Mouse (Mus musculus): Measurements from ENCODE around the gene Elmo1. TPM values are rescaled to one million over a fixed set of nuclear protein-coding genes. Genes with fewer than 3 reads are reported as not detected.

The Elmo1 gene
- polyA plus RNA-seq, 1 experiment from 2014 or later, result 12.2 TPM

DNA sequence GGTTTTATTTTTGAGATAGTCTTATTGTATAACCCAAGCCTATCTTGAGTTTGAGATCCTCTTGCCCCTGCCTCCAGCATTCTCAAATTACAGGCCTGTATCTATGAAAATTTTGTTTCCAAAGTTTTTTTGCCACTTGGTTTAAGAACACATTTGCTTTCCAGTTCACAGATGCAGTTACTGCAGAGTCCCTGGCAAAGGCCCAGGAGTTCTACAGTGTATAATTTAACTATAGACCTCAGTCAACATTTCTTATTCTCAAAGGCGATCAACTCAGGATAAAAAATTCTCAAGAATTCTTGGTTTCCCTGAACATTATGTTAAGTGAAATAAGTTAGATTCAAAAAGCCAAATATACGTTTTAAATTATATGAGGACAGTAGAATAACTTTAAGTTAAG lies 115.3 kb downstream of the Elmo1 start:
- Histone ChIP-seq H3K36me3 (ENCODE audit: control insufficient read depth, insufficient read depth, low read length) (no peaks in the 10 kb centered on the region), H3K4me2 (replicated peaks; ENCODE audit: low read depth, low read length) (no peak overlapping the region), H3K9ac (replicated peaks; ENCODE audit: low read depth, low read length) (no peak overlapping the region), H3K9me3 (ENCODE audit: control insufficient read depth, low read depth, low read length) (no peaks in the 10 kb centered on the region), H3K27me3 (ENCODE audit: control insufficient read depth, insufficient read depth, low read length) (no peaks in the 10 kb centered on the region), H3K4me1 (ENCODE audit: control insufficient read depth, insufficient read depth, low read length) (no peaks in the 10 kb centered on the region), H3K4me3 (ENCODE audit: low read depth, low read length) (no peak overlapping the region), H3K27ac (ENCODE audit: low read length) (no peak overlapping the region)
- ATAC-seq (ENCODE audit: insufficient number of reproducible peaks, insufficient read depth, low FRiP score, low read depth), result no peak
- 78% methylated on average over 2 of the region's 2 CpGs for WGBS

DNA sequence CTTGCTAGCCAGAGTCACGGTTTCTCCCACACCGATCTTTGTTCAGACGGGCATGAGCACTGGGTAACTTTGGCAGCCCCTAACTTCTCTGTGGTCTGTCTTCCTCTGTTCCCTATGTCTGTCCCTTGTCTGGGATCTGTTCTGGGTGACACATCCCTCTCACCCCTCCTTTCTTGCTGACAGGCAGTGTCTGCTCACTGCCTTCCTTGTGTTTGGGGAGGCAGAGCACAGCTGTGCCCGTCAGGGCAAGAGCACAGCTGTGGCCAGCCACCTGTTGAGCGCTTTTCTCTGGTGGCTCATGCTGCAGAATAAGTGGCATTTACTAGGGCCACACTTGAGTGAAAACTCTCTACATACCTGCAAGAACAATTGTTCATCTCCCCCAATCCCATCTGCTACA lies 116.7 kb downstream of the Elmo1 start:
- Histone ChIP-seq H3K27ac (ENCODE audit: low read length) (no peak overlapping the region), H3K4me3 (ENCODE audit: low read depth, low read length) (no peak overlapping the region), H3K9me3 (ENCODE audit: control insufficient read depth, low read depth, low read length) (no peaks in the 10 kb centered on the region), H3K27me3 (ENCODE audit: control insufficient read depth, insufficient read depth, low read length) (no peaks in the 10 kb centered on the region), H3K9ac (replicated peaks; ENCODE audit: low read depth, low read length) (no peak overlapping the region), H3K4me1 (ENCODE audit: control insufficient read depth, insufficient read depth, low read length) (no peaks in the 10 kb centered on the region), H3K36me3 (ENCODE audit: control insufficient read depth, insufficient read depth, low read length) (no peaks in the 10 kb centered on the region), H3K4me2 (replicated peaks; ENCODE audit: low read depth, low read length) (no peak overlapping the region)
- 72% methylated on average over 5 of the region's 5 CpGs for WGBS
- no peak for ATAC-seq (ENCODE audit: insufficient number of reproducible peaks, insufficient read depth, low FRiP score, low read depth)

DNA sequence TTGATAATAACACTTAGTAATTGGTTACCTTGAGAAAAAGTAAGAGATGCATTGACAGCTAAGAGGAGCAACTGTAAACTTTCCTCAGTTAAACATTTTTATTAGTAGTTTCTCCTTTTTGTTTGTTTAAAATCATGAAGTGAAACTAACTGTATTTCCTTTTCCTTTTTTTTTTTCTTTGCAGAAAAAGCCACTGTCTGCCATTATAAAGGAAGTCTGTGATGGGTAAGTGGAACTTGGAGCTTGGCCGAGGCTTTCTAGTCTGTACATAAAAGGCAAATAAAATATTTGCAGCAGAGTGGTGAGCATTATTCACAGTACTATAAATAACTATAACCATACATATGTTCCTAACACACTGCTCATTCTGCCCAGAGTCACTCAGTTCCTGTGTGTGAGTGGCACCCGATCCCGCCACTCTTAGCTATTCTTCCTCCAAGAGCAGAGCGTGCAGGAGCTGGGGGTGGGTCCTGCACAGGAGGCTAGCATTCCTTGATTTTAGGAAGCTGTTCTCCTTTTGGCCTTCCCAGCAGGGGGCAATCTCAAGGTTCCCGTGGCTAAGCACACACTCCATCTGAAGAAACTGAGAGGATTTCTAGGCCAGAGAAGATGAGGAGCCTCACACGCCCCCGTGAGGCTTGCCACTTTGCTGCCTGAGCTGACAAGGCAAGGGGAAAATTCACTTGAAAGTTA lies 117.7 kb downstream of the Elmo1 start:
- Histone ChIP-seq H3K27ac (ENCODE audit: low read length) (no peak overlapping the region), H3K9ac (replicated peaks; ENCODE audit: low read depth, low read length) (no peak overlapping the region), H3K4me2 (replicated peaks; ENCODE audit: low read depth, low read length) (no peak overlapping the region), H3K36me3 (ENCODE audit: control insufficient read depth, insufficient read depth, low read length) (no peaks in the 10 kb centered on the region), H3K27me3 (ENCODE audit: control insufficient read depth, insufficient read depth, low read length) (no peaks in the 10 kb centered on the region), H3K9me3 (ENCODE audit: control insufficient read depth, low read depth, low read length) (no peaks in the 10 kb centered on the region), H3K4me3 (ENCODE audit: low read depth, low read length) (no peak overlapping the region), H3K4me1 (ENCODE audit: control insufficient read depth, insufficient read depth, low read length) (no peaks in the 10 kb centered on the region)
- 49% methylated on average over 7 of the region's 7 CpGs for WGBS
- ATAC-seq (ENCODE audit: insufficient number of reproducible peaks, insufficient read depth, low FRiP score, low read depth), result no peak

DNA sequence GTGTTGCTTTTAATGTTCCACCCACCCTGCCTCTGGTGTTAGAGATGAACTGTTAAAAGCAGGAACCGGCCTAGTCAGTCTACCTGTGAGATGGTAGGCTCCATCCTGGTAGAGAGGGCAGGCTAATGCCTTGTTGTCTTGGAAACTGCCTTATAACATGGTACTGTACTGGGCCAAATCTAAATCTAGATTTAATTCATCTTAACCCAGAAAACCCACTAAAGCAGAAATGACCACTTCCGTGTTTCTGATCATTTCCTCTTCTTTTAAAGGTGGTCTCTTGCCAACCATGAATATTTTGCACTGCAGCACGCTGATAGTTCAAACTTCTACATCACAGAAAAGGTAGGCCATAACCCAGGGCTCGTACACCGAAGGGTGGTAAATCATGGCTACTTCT lies 118.5 kb downstream of the Elmo1 start:
- H3K4me1 ChIP-seq (ENCODE audit: control insufficient read depth, insufficient read depth, low read length), result no peaks in the 10 kb centered on the region
- no peaks in the 10 kb centered on the region for H3K36me3 ChIP-seq (ENCODE audit: control insufficient read depth, insufficient read depth, low read length)
- H3K4me2 ChIP-seq (replicated peaks; ENCODE audit: low read depth, low read length), result no peak overlapping the region
- no peak overlapping the region for H3K9ac ChIP-seq (replicated peaks; ENCODE audit: low read depth, low read length)
- no peaks in the 10 kb centered on the region for H3K9me3 ChIP-seq (ENCODE audit: control insufficient read depth, low read depth, low read length)
- no peak for ATAC-seq (ENCODE audit: insufficient number of reproducible peaks, insufficient read depth, low FRiP score, low read depth)
- no peak overlapping the region for H3K4me3 ChIP-seq (ENCODE audit: low read depth, low read length)
- no peaks in the 10 kb centered on the region for H3K27me3 ChIP-seq (ENCODE audit: control insufficient read depth, insufficient read depth, low read length)
- 89% methylated on average over 5 of the region's 5 CpGs for WGBS
- H3K27ac ChIP-seq (ENCODE audit: low read length), result no peak overlapping the region

DNA sequence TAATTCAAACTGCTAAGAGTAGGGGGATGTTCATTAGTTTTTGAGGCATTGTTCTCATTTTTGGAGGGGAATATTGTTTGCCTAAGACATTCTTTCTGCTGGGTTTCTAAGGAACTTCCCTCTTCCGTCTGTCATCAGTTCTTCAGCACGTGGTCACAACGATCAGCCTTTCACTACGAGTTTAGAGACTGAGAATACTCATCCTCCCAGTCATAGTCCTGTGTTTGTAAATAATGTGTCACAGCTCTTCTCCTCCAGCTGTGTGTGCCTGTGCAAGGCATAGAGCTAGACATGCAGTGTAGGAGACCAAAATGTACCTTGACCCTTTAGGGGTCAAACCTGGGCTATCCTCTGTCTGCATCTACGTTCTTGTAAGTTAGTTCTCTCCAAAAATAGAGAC lies 121.4 kb downstream of the Elmo1 start:
- no peak overlapping the region for H3K9ac ChIP-seq (replicated peaks; ENCODE audit: low read depth, low read length)
- no peak overlapping the region for H3K27ac ChIP-seq (ENCODE audit: low read length)
- no peaks in the 10 kb centered on the region for H3K4me1 ChIP-seq (ENCODE audit: control insufficient read depth, insufficient read depth, low read length)
- no peak overlapping the region for H3K4me3 ChIP-seq (ENCODE audit: low read depth, low read length)
- no peaks in the 10 kb centered on the region for H3K27me3 ChIP-seq (ENCODE audit: control insufficient read depth, insufficient read depth, low read length)
- ATAC-seq (ENCODE audit: insufficient number of reproducible peaks, insufficient read depth, low FRiP score, low read depth), result no peak
- no peaks in the 10 kb centered on the region for H3K9me3 ChIP-seq (ENCODE audit: control insufficient read depth, low read depth, low read length)
- H3K4me2 ChIP-seq (replicated peaks; ENCODE audit: low read depth, low read length), result no peak overlapping the region
- no peaks in the 10 kb centered on the region for H3K36me3 ChIP-seq (ENCODE audit: control insufficient read depth, insufficient read depth, low read length)
- 41% methylated on average over 5 of the region's 5 CpGs for whole genome bisulfite sequencing

DNA sequence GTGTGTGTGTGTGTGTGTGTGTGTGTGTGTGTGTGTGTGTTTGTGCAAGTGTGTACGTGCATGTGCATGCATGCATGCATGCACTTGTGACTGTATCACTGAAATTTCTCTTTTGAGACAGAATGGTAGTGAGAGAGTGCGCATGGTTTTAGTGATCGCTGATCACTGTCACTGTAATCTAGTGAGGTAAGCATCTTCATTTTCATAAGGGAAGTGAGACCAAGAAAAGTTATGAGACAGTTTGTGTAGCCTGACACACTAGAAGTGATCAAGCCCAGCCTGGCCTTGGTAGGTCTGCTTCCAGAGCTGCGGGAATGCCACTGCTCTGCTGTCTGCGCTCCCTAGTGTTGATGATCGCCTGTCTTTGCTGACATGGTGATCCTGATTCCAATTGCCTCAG lies 122.3 kb downstream of the Elmo1 start:
- Histone ChIP-seq H3K9me3 (ENCODE audit: control insufficient read depth, low read depth, low read length) (no peaks in the 10 kb centered on the region), H3K27me3 (ENCODE audit: control insufficient read depth, insufficient read depth, low read length) (no peaks in the 10 kb centered on the region), H3K36me3 (ENCODE audit: control insufficient read depth, insufficient read depth, low read length) (no peaks in the 10 kb centered on the region), H3K4me2 (replicated peaks; ENCODE audit: low read depth, low read length) (no peak overlapping the region), H3K4me3 (ENCODE audit: low read depth, low read length) (no peak overlapping the region), H3K27ac (ENCODE audit: low read length) (no peak overlapping the region), H3K9ac (replicated peaks; ENCODE audit: low read depth, low read length) (no peak overlapping the region), H3K4me1 (ENCODE audit: control insufficient read depth, insufficient read depth, low read length) (peaks cover 4% of the 10 kb centered on the region; the same call in 1 of the 2 replicates)
- no peak for ATAC-seq (ENCODE audit: insufficient number of reproducible peaks, insufficient read depth, low FRiP score, low read depth)
- 93% methylated on average over 6 of the region's 6 CpGs for WGBS

DNA sequence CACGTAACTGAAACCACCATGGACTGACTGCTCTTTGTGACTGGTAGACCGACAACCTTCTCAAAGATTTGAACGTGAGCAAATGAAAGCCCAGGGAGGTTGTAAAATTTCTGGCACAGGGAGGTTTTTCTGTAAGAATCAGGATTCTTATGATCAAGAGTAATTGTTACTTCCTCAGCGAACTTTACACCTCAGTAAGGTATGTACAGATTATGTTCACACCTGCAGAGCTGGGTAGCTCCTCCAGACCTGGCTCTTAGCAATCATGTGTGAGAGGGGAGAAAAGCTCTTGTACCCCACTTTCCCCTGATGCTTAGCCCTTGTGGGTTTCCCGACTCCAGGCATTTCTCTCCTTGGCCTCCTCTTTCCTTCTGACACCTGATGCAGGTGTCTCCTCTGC lies 123.5 kb downstream of the Elmo1 start:
- no peak for ATAC-seq (ENCODE audit: insufficient number of reproducible peaks, insufficient read depth, low FRiP score, low read depth)
- no peak overlapping the region for H3K27ac ChIP-seq (ENCODE audit: low read length)
- no peak overlapping the region for H3K4me2 ChIP-seq (replicated peaks; ENCODE audit: low read depth, low read length)
- no peak overlapping the region for H3K4me3 ChIP-seq (ENCODE audit: low read depth, low read length)
- peaks cover 9% of the 10 kb centered on the region; the same call in 1 of the 2 replicates for H3K4me1 ChIP-seq (ENCODE audit: control insufficient read depth, insufficient read depth, low read length)
- H3K9ac ChIP-seq (replicated peaks; ENCODE audit: low read depth, low read length), result no peak overlapping the region
- H3K27me3 ChIP-seq (ENCODE audit: control insufficient read depth, insufficient read depth, low read length), result no peaks in the 10 kb centered on the region
- H3K9me3 ChIP-seq (ENCODE audit: control insufficient read depth, low read depth, low read length), result no peaks in the 10 kb centered on the region
- H3K36me3 ChIP-seq (ENCODE audit: control insufficient read depth, insufficient read depth, low read length), result no peaks in the 10 kb centered on the region
- WGBS, result 72% methylated on average over 5 of the region's 5 CpGs

DNA sequence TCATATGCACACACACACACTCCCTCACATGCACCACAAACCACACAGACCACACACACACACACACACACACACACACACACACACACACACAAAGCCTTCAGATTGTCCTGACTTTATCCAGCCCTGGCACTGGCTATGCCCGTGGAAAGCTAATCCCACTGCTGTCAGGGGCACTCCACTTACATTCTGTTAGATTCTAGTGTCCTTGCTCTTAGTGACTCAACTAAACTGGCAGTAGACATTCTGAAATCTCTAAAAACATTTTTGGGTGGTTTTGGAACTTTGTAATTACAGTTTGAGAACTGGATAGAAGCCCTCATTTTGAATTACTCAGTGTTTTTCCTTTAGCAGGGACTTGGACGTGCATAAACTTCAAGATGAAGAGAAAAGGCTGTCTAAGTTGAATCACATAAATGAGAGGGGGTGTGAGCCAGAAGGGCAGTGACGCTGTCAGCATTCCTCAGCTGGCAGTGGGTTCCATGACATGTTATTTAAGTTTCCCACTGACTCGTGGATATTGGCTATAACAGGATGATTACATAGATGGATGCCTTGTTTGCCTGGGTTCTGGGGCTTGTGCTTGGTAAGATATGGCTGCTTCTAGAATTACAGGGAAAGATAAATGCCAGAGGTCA lies 127.2 kb downstream of the Elmo1 start:
- Histone ChIP-seq H3K9me3 (ENCODE audit: control insufficient read depth, low read depth, low read length) (no peaks in the 10 kb centered on the region), H3K9ac (replicated peaks; ENCODE audit: low read depth, low read length) (no peak overlapping the region), H3K27me3 (ENCODE audit: control insufficient read depth, insufficient read depth, low read length) (no peaks in the 10 kb centered on the region), H3K27ac (ENCODE audit: low read length) (peak overlapping the region; percentile 48; the same call in 1 of the 2 replicates), H3K36me3 (ENCODE audit: control insufficient read depth, insufficient read depth, low read length) (no peaks in the 10 kb centered on the region), H3K4me3 (ENCODE audit: low read depth, low read length) (no peak overlapping the region), H3K4me1 (ENCODE audit: control insufficient read depth, insufficient read depth, low read length) (peaks cover 9% of the 10 kb centered on the region; the same call in 1 of the 2 replicates), H3K4me2 (replicated peaks; ENCODE audit: low read depth, low read length) (no peak overlapping the region)
- ATAC-seq (ENCODE audit: insufficient number of reproducible peaks, insufficient read depth, low FRiP score, low read depth), result no peak
- WGBS, result 25% methylated on average over 4 of the region's 4 CpGs

Data from stomach, embryonic 14.5 days (tissue).